Mouse (Mus musculus) G1E (cell line): ENCODE measurements around the gene Clic1. TPM values are rescaled to one million over a fixed set of nuclear protein-coding genes. Genes with fewer than 3 reads are reported as not detected.

Experiments
- ATAC-seq: 2 replicates; pipeline ENCODE4 v1.8.0; 2016; ENCODE audit warnings: mild to moderate bottlenecking; ENCODE audit not compliant: insufficient number of reproducible peaks, poor library complexity, low FRiP score, severe bottlenecking; ENCODE audit errors: extremely low read depth
- DNase-seq: peaks from one replicate; pipeline ENCODE4 v3.0.0; 2012; ENCODE audit warnings: low spot score
- H3K27me3 ChIP-seq: 2 replicates; pipeline ENCODE4 v1.6.1; 2012; ENCODE audit warnings: mild to moderate bottlenecking, low read length, inconsistent platforms; ENCODE audit not compliant: insufficient read depth
- H3K36me3 ChIP-seq: replicated peaks from 2 replicates; pipeline ENCODE3; 2012; ENCODE audit warnings: mild to moderate bottlenecking, inconsistent platforms
- H3K4me1 ChIP-seq: 2 replicates; pipeline ENCODE4 v1.6.1; 2012; ENCODE audit warnings: low read depth, low read length, inconsistent platforms, mixed read lengths; ENCODE audit not compliant: insufficient read depth
- H3K4me3 ChIP-seq: 2 replicates; pipeline ENCODE4 v1.5.1; 2012; ENCODE audit warnings: low read depth, mild to moderate bottlenecking, inconsistent platforms, low read length, moderate library complexity, mixed read lengths
- H3K9me3 ChIP-seq: replicated peaks from 2 replicates; pipeline ENCODE4 v1.6.1; 2012; ENCODE audit warnings: inconsistent platforms
- CTCF ChIP-seq: IDR thresholded peaks from 2 replicates; pipeline ENCODE4 v1.5.1; 2012; ENCODE audit warnings: low read depth, low read length, inconsistent platforms, mixed read lengths
- GATA1 ChIP-seq: IDR thresholded peaks from 2 replicates; pipeline ENCODE4 v1.6.1; 2012; ENCODE audit warnings: borderline replicate concordance, low read length, inconsistent platforms, mixed read lengths
- GATA2 ChIP-seq: IDR thresholded peaks from 2 replicates; pipeline ENCODE4 v1.6.1; 2012; ENCODE audit warnings: low read depth, low read length, inconsistent platforms, borderline replicate concordance
- POLR2AphosphoS5 ChIP-seq: IDR thresholded peaks from 2 replicates; pipeline ENCODE4 v1.6.1; 2012; ENCODE audit warnings: low read depth, low read length, inconsistent platforms; ENCODE audit not compliant: insufficient replicate concordance
- TAL1 ChIP-seq: conservative IDR thresholded peaks from 2 replicates; pipeline ENCODE4 v1.6.1; 2012; ENCODE audit warnings: low read depth, low read length, inconsistent platforms, mixed read lengths
- polyA plus RNA-seq: library from polyadenylated mRNA; stranded (reverse); fragments of >175 nt; gene quantifications from 2 replicates; pipeline ENCODE4 v1.2.3, GENCODE M21; 2012
- total RNA-seq, 2 experiments: library from RNA; stranded (forward) in 1 of 2; stranded (reverse) in 1 of 2; fragments of 200-1000 nt in 1 of 2; fragments of >200 nt in 1 of 2; fragmentation: Nextera tagmentation in 1 of 2; gene quantifications; 2 replicates each; pipeline ENCODE4 v1.2.3; 2014 to 2017

The Clic1 gene
- total and polyA plus RNA-seq, 3 experiments: 211 to 562 (median 258) TPM

DNA sequence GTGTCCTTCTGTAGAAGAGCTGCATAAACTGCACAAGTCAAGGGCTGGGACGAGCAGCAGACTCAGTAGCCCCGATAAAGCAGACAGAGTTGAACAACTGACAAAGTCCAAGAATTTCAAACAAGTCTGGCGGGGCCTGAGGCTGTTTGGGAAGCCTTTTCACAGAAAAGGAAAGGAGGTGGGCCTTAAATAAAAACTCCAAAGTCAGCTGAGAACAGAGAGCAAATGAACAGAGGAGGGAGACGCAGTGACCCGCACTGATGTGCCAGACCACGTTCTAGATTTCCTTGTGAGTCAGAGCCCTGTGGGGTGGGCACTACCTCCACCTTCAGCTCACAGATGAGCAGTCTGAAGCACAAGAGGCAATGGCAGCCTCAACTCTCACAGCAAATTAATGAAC, 14.9 kb upstream of the Clic1 start:
- Histone ChIP-seq H3K27me3 (no peaks in the 10 kb centered on the region), H3K36me3 (peaks cover 21% of the 10 kb centered on the region), H3K4me1 (peaks cover 53% of the 10 kb centered on the region), H3K4me3 (no peak overlapping the region; the same call in 1 of the 2 replicates), H3K9me3 (no peaks in the 10 kb centered on the region)
- ATAC-seq: no peak
- DNase-seq: no peak
- TF ChIP-seq TAL1: no peak
- no peak for TF ChIP-seq GATA1
- TF ChIP-seq CTCF: no peak
- no peak for TF ChIP-seq GATA2
- TF ChIP-seq POLR2AphosphoS5: no peak

DNA sequence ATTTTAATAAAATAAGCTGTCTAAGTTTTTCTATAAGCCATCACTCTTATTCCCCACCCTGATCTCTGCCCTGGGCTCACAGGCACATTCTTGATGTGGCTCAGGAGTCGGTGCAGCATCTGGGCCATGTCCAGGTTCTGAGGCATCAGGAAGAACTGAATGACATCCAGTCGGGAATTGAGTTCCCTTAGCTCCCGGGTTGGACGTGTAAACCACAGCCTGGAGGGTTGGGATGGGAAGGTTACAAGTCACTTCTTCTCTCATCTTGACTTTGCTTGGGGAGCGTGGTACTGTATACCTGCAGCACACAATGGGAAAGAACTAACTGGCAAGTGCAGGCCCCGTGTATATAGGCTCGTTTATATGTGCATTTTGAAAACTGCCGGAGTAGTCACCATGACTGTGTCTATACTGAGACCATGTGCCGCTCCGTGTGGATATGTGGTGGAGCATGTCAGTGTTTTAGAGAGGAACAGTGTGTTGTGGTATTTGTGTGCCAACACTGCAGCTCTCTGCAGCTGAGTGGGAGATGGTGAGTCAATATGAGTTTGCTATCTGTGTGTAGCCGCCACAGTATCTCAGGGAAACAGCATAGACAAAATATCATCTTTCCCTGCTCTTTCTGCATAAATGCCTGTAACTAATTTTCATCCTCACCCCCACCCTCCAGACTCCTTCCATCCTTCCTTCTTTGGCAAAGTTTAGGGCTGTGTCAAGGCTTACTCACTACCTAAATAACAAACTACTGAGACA, 10.5 kb upstream of the Clic1 start:
- no peaks in the 10 kb centered on the region for H3K27me3 ChIP-seq
- peaks cover 45% of the 10 kb centered on the region for H3K4me1 ChIP-seq
- no peak overlapping the region for H3K4me3 ChIP-seq
- ATAC-seq (no peak), DNase-seq (no peak)
- H3K9me3 ChIP-seq: no peaks in the 10 kb centered on the region
- H3K36me3 ChIP-seq: peaks cover 15% of the 10 kb centered on the region
- TF ChIP-seq POLR2AphosphoS5 (no peak), CTCF (no peak), GATA2 (no peak), GATA1 (no peak), TAL1 (no peak)

DNA sequence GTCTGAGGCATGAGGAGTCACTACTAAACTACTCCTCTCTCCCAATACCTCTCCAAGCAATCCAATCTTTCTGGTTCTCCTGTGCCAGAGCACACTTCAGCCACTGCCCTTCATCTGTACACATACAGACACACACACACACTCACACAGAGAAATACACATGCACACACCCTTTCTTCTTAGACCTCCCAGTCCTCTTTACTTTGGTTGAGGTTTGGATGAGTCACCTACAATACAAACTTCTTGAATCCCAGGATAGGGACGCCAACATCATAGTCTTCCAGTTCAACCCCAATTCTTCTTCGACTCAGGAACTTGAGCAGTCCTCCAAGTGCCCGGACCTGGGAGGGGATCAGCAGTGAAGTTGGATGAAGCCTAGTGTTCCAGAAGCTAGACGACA, 6.0 kb upstream of the Clic1 start:
- Histone ChIP-seq H3K9me3 (no peaks in the 10 kb centered on the region), H3K27me3 (no peaks in the 10 kb centered on the region), H3K4me3 (peak overlapping the region; percentile 18; the same call in 1 of the 2 replicates), H3K4me1 (peaks cover 70% of the 10 kb centered on the region), H3K36me3 (peaks cover 15% of the 10 kb centered on the region)
- ATAC-seq (no peak), DNase-seq (no peak)
- TF ChIP-seq CTCF (no peak), POLR2AphosphoS5 (no peak), TAL1 (no peak), GATA1 (no peak), GATA2 (no peak)

DNA sequence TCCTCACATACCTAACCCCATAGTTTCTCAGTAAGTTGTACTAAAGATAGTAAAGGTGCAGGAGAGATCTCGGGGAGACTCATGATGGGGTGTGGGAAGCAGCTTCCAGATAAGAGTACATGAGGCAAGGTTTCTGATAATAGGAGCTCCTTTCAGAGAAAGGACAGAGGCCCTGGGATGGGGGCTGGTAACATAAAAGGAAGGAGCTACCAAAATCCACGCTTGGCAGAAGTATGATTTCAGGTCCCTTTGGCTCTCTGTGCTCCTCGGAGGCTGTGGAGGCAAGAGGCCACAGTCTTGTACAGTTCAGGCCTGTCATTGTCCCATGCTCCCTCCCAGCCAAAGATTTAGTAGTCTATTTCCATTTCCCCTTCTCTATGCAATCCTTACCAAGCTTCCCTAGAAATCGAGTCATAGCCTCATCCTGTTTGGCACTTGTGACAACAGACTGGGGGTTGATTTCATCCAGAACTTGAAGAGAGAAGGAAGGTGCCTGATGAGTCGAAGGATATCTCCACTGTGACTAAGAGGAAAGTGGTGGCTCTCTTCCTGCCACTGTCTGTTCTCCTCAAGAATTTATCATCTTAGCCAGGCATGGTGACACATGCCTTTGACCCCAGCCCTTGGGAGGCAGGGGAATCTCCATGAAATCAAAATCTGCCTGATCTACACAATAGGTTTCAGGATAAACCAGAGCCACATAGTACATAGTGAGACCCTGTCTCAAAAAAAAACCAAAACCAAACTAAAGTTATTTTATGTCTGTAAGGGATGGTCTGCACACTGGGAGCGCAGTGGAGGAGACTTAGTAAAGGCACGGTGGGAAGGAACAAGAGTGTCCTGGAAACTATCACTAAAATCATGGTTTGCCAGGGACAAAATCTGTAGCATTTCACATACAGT, 4.6 kb upstream of the Clic1 start:
- Histone ChIP-seq H3K9me3 (no peaks in the 10 kb centered on the region), H3K4me1 (peaks cover 81% of the 10 kb centered on the region), H3K36me3 (peaks cover 11% of the 10 kb centered on the region), H3K27me3 (no peaks in the 10 kb centered on the region), H3K4me3 (peak overlapping the region; percentile 75)
- ATAC-seq (peak; percentile 4; the same call in 1 of the 2 replicates), DNase-seq (no peak)
- TF ChIP-seq TAL1 (0 out of 2 replicates have a peak, but pooled peaks have one; percentile 23), POLR2AphosphoS5 (no peak), GATA1 (no peak), GATA2 (no peak), CTCF (no peak)

DNA sequence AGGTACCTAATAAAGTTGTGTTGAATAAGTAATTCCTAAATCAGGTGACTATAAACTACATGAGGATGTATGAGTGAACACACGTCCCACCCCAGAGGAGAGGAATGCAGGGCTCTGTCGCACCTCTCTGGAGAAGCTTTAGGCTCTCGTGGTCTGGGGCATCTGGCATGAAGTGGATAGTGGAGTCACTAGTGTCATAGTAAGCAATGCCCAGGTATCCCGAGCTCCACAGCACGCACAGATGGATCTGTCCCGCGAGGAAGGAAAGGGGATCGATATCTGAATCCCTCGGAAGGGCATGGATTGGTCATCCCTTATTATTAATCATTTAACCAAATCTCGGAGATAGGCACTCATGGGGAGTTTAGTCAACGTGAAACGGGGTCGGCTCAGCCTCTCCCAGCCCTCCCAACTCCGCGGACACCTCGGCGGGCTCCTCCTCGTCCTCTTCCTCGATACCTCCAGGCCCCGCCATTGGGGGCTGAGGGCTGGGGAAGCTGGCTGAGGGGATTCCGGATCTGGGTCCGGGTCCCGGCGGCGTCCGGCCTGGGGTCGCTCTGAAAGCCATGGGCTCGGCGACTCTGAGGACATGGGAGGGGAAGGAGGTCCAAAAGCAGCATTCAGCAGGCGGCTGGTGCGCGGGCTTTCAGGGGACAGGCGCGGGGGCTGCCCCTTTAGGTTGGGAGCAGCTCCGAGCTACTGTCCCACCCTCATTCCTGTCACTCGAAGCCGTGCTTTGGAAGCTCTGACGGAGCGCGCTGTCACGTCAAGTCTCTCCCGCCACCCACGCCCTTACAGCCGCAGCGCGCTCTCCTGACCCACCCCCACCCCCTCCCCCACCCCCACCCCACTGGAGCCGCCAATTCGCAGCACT, 3.7 kb upstream of the Clic1 start:
- peaks cover 81% of the 10 kb centered on the region for H3K4me1 ChIP-seq
- TF ChIP-seq GATA2: no peak
- TF ChIP-seq POLR2AphosphoS5: no peak
- TF ChIP-seq GATA1: no peak
- no peak for TF ChIP-seq CTCF
- TF ChIP-seq TAL1: no peak
- peaks cover 11% of the 10 kb centered on the region for H3K36me3 ChIP-seq
- peak overlapping the region; percentile 75 for H3K4me3 ChIP-seq
- DNase-seq: no peak
- H3K9me3 ChIP-seq: no peaks in the 10 kb centered on the region
- H3K27me3 ChIP-seq: no peaks in the 10 kb centered on the region
- no peak for ATAC-seq
